Mouse (Mus musculus): Measurements from ENCODE around the gene 1700057G04Rik. TPM values are rescaled to one million over a fixed set of nuclear protein-coding genes. Genes with fewer than 3 reads are reported as not detected.
"Not testable (repeated sequence)": the region's sequence is repeated elsewhere in the genome, so short reads cannot be mapped to it uniquely, and the experiment has no call there.

Gene 1700057G04Rik
- total RNA-seq, 2 experiments from 2014 or later = not detected

DNA sequence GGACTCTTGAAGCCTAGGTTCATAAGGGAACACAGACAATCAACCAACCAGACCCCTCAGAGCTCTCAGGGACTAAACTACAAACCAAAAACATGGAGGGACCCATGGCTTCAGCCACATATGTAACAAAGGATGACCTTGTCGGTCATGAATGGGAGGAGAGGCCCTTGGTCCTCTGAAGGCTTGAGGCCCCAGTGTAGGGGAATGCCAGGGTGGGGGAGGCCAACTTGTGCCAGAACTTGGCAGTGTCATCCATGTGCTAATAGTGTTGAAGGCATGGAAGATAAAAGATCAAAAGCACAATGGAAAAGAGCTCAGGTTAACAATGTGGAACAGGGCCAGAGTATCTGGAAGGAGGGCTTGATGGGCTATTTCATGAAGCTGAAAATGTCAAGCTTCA lies 10.9 kb upstream of the 1700057G04Rik start:
- no peak for DNase-seq
- intact Hi-C loops (cut with DNase I) = no loop called here

DNA sequence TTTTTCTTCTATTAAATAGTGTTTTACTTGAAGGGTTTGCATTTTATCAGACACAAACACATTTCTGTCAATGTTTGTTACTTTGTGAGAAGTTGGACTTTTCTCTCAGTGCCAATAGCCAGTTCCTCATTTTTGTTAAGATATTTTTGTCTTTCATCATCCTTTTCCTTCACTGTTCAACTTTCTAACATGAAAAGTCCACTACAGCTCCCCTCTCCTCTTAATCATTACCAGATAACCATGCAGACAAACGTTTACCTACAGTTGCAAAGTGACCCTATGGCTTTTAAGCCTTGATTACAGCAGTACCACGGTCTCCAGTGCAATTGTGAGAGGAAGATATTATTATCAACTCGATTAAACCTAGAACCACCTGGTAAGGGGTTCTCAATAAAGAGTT lies 8.0 kb upstream of the 1700057G04Rik start:
- DNase-seq = no peak
- intact Hi-C loops (cut with DNase I) = no loop called here

DNA sequence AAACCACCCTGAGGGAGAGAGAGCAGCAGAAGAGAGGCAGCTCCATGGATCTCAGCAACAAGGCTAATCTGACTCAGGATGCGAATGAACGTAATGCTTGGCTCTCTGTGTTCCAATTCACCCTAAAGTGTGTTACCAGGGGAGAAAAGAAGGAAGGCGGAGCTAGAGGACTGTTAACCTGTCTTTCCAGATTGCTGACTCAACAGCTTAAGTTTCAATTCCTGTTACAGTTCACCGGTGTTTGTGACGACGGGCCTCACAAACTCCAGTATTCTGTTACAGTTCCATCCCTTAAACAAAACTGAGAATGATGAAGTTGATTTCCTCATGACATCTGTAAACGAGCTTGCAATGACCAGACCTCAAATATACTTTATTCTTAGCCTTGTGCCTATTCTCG lies 4.1 kb upstream of the 1700057G04Rik start:
- intact Hi-C loops (cut with DNase I) = no loop called here
- DNase-seq = no peak

DNA sequence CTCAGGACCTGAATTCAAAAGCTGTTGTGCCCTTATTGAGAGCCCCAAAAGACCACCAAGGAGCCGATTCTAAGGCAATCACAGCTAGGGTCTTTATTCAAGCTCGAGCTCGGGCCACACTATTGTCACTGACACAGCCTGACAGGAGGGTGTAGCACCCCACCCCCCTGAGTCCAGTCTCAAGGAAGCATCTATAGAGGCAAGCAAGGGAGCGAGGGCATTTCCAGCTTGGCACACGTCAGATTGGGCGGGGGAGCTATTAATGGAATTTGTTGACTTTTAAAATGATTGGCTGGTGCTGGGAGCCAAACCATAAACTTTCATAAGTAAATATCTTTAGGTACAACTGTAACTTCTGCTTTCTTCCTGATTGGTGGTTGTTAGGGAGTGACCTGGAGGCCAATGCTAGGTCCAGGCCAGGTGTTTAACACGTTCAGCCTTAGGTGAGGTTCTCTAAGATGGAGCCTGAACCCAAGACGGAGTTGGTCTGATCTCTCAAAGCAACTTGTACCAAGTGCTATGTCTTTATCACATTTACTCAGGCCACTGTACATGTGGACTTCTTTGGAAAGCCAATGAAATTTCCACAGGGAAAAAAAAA lies 3.5 kb upstream of the 1700057G04Rik start:
- DNase-seq = no peak
- intact Hi-C loops (cut with DNase I) = no loop called here

DNA sequence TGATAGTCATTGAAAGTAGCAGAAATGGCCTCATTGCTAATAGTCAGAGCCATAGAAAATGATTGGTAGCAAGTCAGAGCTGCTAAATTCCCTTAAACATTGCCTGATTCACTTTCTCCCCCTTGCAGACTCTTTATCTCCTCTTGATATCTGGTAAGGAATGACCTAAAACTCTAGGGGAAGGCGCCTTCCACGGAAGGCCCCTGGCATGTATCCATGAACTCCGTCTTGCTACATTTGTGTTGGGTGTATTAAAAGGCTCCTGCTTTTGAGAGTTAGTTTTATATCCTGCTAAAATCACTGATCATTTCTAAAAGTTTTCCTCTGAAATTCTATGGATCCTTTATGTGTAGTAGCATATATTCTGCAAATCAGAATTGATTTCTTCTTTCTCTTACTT lies 7.6 kb downstream of the 1700057G04Rik start:
- intact Hi-C loops (cut with DNase I) = no loop called here

DNA sequence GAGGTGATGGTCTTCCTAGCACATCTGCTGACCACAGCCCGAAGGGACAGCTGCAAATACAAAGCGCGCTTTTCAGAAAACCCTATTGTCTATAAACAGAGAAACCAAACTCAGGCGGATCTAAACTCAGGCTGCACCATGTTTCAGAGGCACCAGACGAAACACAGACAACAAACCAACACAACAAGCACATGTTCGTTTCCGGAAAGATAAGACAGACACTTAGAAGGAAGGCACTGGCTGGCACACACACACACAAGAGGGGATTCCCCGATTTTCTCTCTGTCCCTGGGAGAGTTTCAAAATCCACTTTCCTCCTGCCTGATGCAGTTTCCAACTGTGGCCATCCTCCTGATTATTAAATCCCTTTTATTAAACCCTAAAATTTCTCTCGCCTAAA lies 16.8 kb downstream of the 1700057G04Rik start:
- DNase-seq; intact Hi-C loops (cut with DNase I): not testable (repeated sequence)

More for the DNA sequence above, 7.6 kb downstream of the 1700057G04Rik start:
- no peak for DNase-seq

DNA sequence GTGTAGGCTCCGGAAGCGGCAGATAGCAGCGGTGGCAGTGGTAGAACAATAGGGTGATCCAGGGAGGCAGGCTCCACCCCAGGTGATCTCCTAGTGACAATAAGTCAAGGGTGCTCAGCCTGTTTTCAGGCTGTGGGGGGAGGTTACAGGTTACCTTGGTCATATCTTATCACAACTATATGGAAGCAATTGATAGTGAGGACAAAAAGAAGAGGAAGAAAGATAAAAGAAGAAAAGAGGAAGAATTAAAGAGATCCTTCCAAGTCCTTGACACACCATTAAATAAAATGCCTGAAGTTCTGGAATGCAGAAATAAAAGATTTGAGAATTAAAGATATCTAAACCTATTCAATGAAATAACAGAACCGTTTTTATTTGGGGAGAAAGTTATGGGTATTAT lies 17.6 kb downstream of the 1700057G04Rik start:
- intact Hi-C loops (cut with DNase I) = no loop called here
- no peak for DNase-seq

- no peak for DNase-seq
- intact Hi-C loops (cut with DNase I) = no loop called here
These were observed 22.2 kb downstream of the 1700057G04Rik start for GRCm38 (mm10) chr9:92331383-92331782.

- no peak for DNase-seq
- intact Hi-C loops (cut with DNase I) = no loop called here
These were observed 25.7 kb downstream of the 1700057G04Rik start for GRCm38 (mm10) chr9:92334845-92335244.

DNA sequence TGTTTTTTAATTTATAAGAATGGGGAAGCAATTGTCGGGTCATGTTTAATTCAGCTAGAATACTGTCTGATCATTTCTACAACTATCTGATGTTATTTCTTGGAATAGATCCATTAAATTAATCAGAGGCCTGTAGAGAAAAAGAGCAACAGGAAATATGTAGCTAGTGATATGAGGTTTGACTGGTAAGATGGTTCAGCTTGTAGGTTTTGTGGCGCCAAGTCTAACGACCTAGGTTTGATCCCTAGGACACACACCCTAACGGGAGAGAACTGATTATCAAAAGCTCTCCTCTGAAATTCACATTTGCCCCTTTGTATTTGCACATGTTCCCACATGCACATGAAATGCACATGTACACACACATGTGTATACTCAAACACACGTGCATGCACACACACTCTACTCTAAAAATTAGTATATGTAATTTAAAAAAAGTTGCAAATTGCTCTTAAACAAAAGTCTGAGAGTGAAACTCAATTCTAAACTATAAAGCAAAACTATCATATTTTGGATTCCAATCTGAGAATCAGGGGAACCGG lies 26.2 kb downstream of the 1700057G04Rik start:
- no peak for DNase-seq
- intact Hi-C loops (cut with DNase I) = no loop called here

- no peak for DNase-seq
- intact Hi-C loops (cut with DNase I) = no loop called here
These were observed 27.9 kb downstream of the 1700057G04Rik start for GRCm38 (mm10) chr9:92337063-92337462.

- DNase-seq = peak; percentile 21 to 57
- intact Hi-C loops (cut with DNase I) = no loop called here
These were observed 28.5 kb downstream of the 1700057G04Rik start for GRCm38 (mm10) chr9:92337661-92338060.

- no peak for DNase-seq
- intact Hi-C loops (cut with DNase I) = no loop called here
These were observed 29.8 kb downstream of the 1700057G04Rik start for GRCm38 (mm10) chr9:92338954-92339353.

DNA sequence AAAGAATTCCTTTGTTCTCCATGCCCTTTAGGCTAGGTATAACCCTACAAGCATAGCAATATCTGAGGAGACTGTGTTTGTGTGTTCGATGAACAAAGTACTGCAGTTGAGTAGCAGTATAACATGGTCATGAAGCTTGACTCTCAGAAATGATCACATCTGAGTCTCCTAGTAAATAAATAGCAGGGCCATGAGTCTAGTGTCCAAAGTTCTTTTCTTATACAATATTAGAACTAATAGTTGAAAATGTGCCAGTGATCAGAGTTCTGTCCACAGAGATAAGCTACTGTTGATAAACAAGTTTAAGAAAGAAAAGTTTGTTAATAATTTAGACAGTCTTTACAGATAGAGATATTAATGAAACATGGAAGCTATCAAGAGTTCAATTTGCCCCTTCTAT lies 42.7 kb downstream of the 1700057G04Rik start:
- intact Hi-C loops (cut with DNase I) = no loop called here
- DNase-seq = no peak

GRCm38 (mm10) chr9:92353306-92353705 lies 44.1 kb downstream of the 1700057G04Rik start:
- DNase-seq = peak in 1 of 2 experiments; percentile 5
- intact Hi-C loops (cut with DNase I) = no loop called here

GRCm38 (mm10) chr9:92360691-92361310 lies 51.6 kb downstream of the 1700057G04Rik start:
- DNase-seq = no peak
- intact Hi-C loops (cut with DNase I) = no loop called here

GRCm38 (mm10) chr9:92363478-92363877 lies 54.3 kb downstream of the 1700057G04Rik start:
- DNase-seq = no peak
- intact Hi-C loops (cut with DNase I) = no loop called here

- intact Hi-C loops (cut with DNase I) = no loop called here
- no peak for DNase-seq
These were observed 59.7 kb downstream of the 1700057G04Rik start for GRCm38 (mm10) chr9:92368920-92369319.

DNA sequence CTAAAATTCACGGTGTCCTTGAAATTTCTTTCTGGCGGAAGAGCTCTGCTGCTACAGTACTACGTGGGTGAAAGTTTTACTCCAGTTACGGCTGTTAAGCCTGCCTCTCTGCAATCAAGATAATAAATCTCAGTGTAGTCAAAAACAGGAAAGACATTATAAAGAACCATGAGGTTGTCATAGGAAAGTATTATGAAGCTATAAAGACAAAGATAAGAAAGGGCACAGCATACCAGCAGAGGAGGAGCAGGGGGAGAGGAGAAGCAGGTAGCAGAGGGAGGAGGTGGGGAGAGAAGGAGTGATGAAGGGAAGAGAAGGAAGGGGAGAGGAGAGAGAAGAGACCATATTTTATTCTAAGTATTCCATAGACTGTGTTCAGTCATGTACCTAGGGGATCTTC lies 64.7 kb downstream of the 1700057G04Rik start:
- DNase-seq = no peak
- intact Hi-C loops (cut with DNase I) = loop anchor here (2.0 to 10.0 kb wide), 2 partner anchors 227 to 241 kb away; no protein-coding TSS in a partner anchor

GRCm38 (mm10) chr9:92374705-92375199 lies 65.6 kb downstream of the 1700057G04Rik start:
- intact Hi-C loops (cut with DNase I) = loop anchor here (2.0 to 10.0 kb wide), 3 partner anchors 157 to 240 kb away; no protein-coding TSS in a partner anchor
- DNase-seq = peak; percentile 10 to 15

GRCm38 (mm10) chr9:92375378-92375777 lies 66.2 kb downstream of the 1700057G04Rik start:
- intact Hi-C loops (cut with DNase I) = loop anchor here (2.0 to 10.0 kb wide), 3 partner anchors 158 to 239 kb away; no protein-coding TSS in a partner anchor
- peak in 1 of 2 experiments; percentile 10 for DNase-seq
